Mouse (Mus musculus) midbrain, embryonic 13.5 days (tissue): ENCODE measurements at regions not wholly inside any gene's neighbourhood (a gene's known extent, or its start where the extent isn't known, plus 50 kb on each side); places are given as distances from the start of the nearest gene placed in this dataset.

Experiments used
- ATAC-seq: fragments of 200-750 bp; cut with Nextera tagmentation; 2 replicates; pipeline ENCODE4 v1.8.0; 2017; ENCODE audit warnings: mild to moderate bottlenecking, moderate TSS enrichment, moderate library complexity
- H3K27ac ChIP-seq: fragments of 300-500 bp; sonication (generic); 2 replicates; pipeline ENCODE4 v1.5.1; 2015; ENCODE audit warnings: inconsistent platforms, mild to moderate bottlenecking, moderate library complexity
- H3K27me3 ChIP-seq: fragments of 300-500 bp; sonication (generic); 2 replicates; pipeline ENCODE4 v1.6.1; 2015; ENCODE audit warnings: mild to moderate bottlenecking, inconsistent platforms
- H3K36me3 ChIP-seq: fragments of 300-500 bp; sonication (generic); 2 replicates; pipeline ENCODE4 v1.6.1; 2015; ENCODE audit warnings: mild to moderate bottlenecking, inconsistent platforms
- H3K4me1 ChIP-seq: fragments of 300-500 bp; sonication (generic); replicated peaks from 2 replicates; pipeline ENCODE4 v1.6.1; 2015; ENCODE audit warnings: inconsistent platforms
- H3K4me2 ChIP-seq: fragments of 300-500 bp; sonication (generic); replicated peaks from 2 replicates; pipeline ENCODE4 v1.6.1; 2015; ENCODE audit warnings: moderate library complexity, mild to moderate bottlenecking, inconsistent platforms
- H3K4me3 ChIP-seq: fragments of 300-500 bp; sonication (generic); replicated peaks from 2 replicates; pipeline ENCODE4 v1.5.1; 2015; ENCODE audit warnings: mild to moderate bottlenecking, inconsistent platforms
- H3K9ac ChIP-seq: fragments of 300-500 bp; sonication (generic); replicated peaks from 2 replicates; pipeline ENCODE4 v1.6.1; 2015; ENCODE audit warnings: mild to moderate bottlenecking, inconsistent platforms
- H3K9me3 ChIP-seq: fragments of 300-500 bp; sonication (generic); 2 replicates; pipeline ENCODE4 v1.6.1; 2016; ENCODE audit warnings: mild to moderate bottlenecking, inconsistent platforms
- WGBS: fragments of 180-500 bp; shearing (Covaris S2); methylation state at CpG from one replicate; pipeline ENCODE4 v1.1.7; 2015; 5-methylcytosine and 5-hydroxymethylcytosine counted together

DNA sequence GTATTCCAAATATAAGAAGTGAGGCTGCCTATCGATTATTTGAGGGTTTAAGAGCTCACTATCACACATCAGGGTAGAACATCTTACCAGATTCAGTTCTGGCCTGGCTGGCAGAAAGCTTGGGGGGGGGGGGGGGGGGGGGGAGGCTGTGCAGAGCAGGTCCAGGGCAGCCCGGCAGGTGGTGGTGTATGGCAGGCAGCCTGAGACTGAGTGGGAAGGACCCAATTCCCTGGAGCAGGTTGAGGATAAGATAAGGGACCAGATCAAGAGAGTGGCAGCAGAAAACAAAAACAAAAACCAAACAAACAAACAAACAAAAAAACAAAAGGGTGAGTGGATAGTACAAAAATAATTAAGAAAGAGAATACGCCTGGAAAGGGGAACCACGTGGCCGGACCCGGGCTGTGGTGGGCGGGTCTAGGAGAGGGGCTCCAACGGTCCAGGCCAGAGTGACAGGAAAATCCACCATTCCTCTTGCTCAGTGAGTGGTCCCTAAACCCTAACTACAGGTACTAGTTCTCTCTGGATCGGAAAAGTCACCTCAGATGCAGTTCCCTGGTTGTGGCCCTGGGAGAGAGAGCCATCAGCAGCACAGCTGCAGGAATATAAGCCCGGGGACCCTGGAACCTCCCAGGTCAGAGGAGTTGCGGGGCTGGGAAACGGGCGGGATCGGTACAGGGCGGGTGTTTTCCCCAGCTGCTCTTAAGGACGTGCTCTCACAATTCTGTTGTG lies 73.3 kb downstream of the Vmn2r112 start:
- Histone ChIP-seq H3K4me3 (peak overlapping the region; percentile 40), H3K4me1 (no peaks in the 10 kb centered on the region), H3K9ac (peak overlapping the region; percentile 16; the same call in 1 of the 2 replicates), H3K4me2 (peak overlapping the region; percentile 49), H3K27me3 (no peaks in the 10 kb centered on the region), H3K27ac (no peak overlapping the region), H3K9me3 (peaks cover 2% of the 10 kb centered on the region; the same call in 1 of the 2 replicates), H3K36me3 (no peaks in the 10 kb centered on the region)
- peak; percentile 98 for ATAC-seq
- 29% methylated on average over 16 of the region's 16 CpGs for WGBS
